Mouse (Mus musculus) lung, postnatal 0 days (tissue): Measurements from ENCODE around the gene Gzme.
"Not testable (repeated sequence)": the region's sequence is repeated elsewhere in the genome, so short reads cannot be mapped to it uniquely, and the experiment has no call there.

Experiments
- CTCF ChIP-seq: IDR thresholded peaks from 2 replicates; pipeline ENCODE4 v1.5.1; 2016; ENCODE audit warnings: antibody characterized with exemption, mild to moderate bottlenecking
- EP300 ChIP-seq: IDR thresholded peaks from 2 replicates; pipeline ENCODE4 v1.6.1; 2016; ENCODE audit warnings: antibody characterized with exemption, mild to moderate bottlenecking, control low read depth

GRCm38 (mm10) chr14:56133675-56134074 lies 13.2 kb upstream of the Gzme start:
- not testable (repeated sequence) for TF ChIP-seq CTCF, EP300
